Mouse (Mus musculus) MEL (cell line): ENCODE data around the gene Hsd11b2. TPM values are rescaled to one million over a fixed set of nuclear protein-coding genes. Genes with fewer than 3 reads are reported as not detected.

Experiments
- DNase-seq: peaks from one replicate; pipeline ENCODE4 v3.0.0; 2011; ENCODE audit warnings: low read depth, low spot score
- H3K27ac ChIP-seq: 2 replicates; pipeline ENCODE4 v1.5.1; 2012; ENCODE audit warnings: low read depth, mild to moderate bottlenecking, control low read depth, low read length, moderate library complexity; ENCODE audit not compliant: control insufficient read depth
- H3K27me3 ChIP-seq, 2 experiments: fragments of 150-350 bp in 1 of 2; sonication (generic) in 1 of 2; 2 replicates each; pipeline ENCODE4 v1.6.1; 2012; ENCODE audit warnings: low read length in 2 of 2, mild to moderate bottlenecking in 2 of 2, improper control_type of control experiment in 1 of 2, moderate library complexity in 1 of 2; ENCODE audit not compliant: insufficient read depth in 2 of 2, control insufficient read depth in 1 of 2
- H3K36me3 ChIP-seq, 2 experiments: 2 replicates each; pipeline ENCODE4 v1.6.1; 2012 to 2014; ENCODE audit warnings: low read length in 2 of 2, improper control_type of control experiment in 1 of 2, inconsistent platforms in 1 of 2, mild to moderate bottlenecking in 1 of 2; ENCODE audit not compliant: insufficient read depth in 2 of 2, control insufficient read depth in 1 of 2
- H3K4me1 ChIP-seq, 2 experiments: fragments of 150-350 bp in 1 of 2; sonication (generic) in 1 of 2; 2 replicates each; pipeline ENCODE4 v1.6.1; 2012; ENCODE audit warnings: low read length in 2 of 2, improper control_type of control experiment in 1 of 2, mild to moderate bottlenecking in 1 of 2; ENCODE audit not compliant: insufficient read depth in 2 of 2, control insufficient read depth in 1 of 2
- H3K4me3 ChIP-seq, 2 experiments: fragments of 150-350 bp in 1 of 2; sonication (generic) in 1 of 2; 2 replicates each; pipeline ENCODE4 v1.5.1; 2012; ENCODE audit warnings: low read depth in 2 of 2, low read length in 2 of 2, mild to moderate bottlenecking in 2 of 2, moderate library complexity in 2 of 2, control low read depth in 1 of 2, improper control_type of control experiment in 1 of 2; ENCODE audit not compliant: control insufficient read depth in 1 of 2, insufficient read depth in 1 of 2
- H3K79me2 ChIP-seq: 2 replicates; pipeline ENCODE4 v1.6.1; 2012; ENCODE audit warnings: mild to moderate bottlenecking, low read length, moderate library complexity; ENCODE audit not compliant: control insufficient read depth, poor library complexity, insufficient read depth
- H3K9ac ChIP-seq: 2 replicates; pipeline ENCODE4 v1.6.1; 2012; ENCODE audit warnings: low read depth, mild to moderate bottlenecking, control low read depth, low read length, moderate library complexity; ENCODE audit not compliant: control insufficient read depth, poor library complexity, severe bottlenecking
- H3K9me3 ChIP-seq: fragments of 150-350 bp; sonication (generic); replicated peaks from 2 replicates; pipeline ENCODE4 v1.6.1; 2012; ENCODE audit warnings: mild to moderate bottlenecking, low read length, improper control_type of control experiment, moderate library complexity; ENCODE audit not compliant: insufficient read depth
- BHLHE40 ChIP-seq: IDR thresholded peaks from 2 replicates; pipeline ENCODE4 v1.6.1; 2012; ENCODE audit warnings: low read depth, mild to moderate bottlenecking, inconsistent platforms, low read length, improper control_type of control experiment, borderline replicate concordance
- CTCF ChIP-seq, 3 experiments: IDR thresholded peaks in 2 of 3; conservative IDR thresholded peaks in 1 of 3; 2 replicates each; pipeline ENCODE4 v1.5.1; 2011 to 2012; ENCODE audit warnings: low read length in 3 of 3, low read depth in 2 of 3, mild to moderate bottlenecking in 2 of 3, improper control_type of control experiment in 1 of 3, inconsistent platforms in 1 of 3, mixed read lengths in 1 of 3, moderate library complexity in 1 of 3; ENCODE audit not compliant: control insufficient read depth in 1 of 3, insufficient read depth in 1 of 3, poor library complexity in 1 of 3, severe bottlenecking in 1 of 3
- E2F4 ChIP-seq: IDR thresholded peaks from 2 replicates; pipeline ENCODE4 v1.6.1; 2011; ENCODE audit warnings: low read depth, low read length, improper control_type of control experiment, borderline replicate concordance
- EP300 ChIP-seq, 2 experiments: IDR thresholded peaks; 2 replicates each; pipeline ENCODE4 v1.6.1; 2011; ENCODE audit warnings: improper control_type of control experiment in 2 of 2, low read length in 2 of 2, low read depth in 1 of 2, mild to moderate bottlenecking in 1 of 2
- ETS1 ChIP-seq: IDR thresholded peaks from 2 replicates; pipeline ENCODE4 v1.6.1; 2012; ENCODE audit warnings: low read depth, mild to moderate bottlenecking, inconsistent platforms, low read length, improper control_type of control experiment, moderate library complexity
- GABPA ChIP-seq: IDR thresholded peaks from 2 replicates; pipeline ENCODE4 v1.6.1; 2012; ENCODE audit warnings: low read depth, mild to moderate bottlenecking, inconsistent platforms, low read length, improper control_type of control experiment, moderate library complexity
- GATA1 ChIP-seq: IDR thresholded peaks from 2 replicates; pipeline ENCODE4 v1.6.1; 2011; ENCODE audit warnings: low read depth, low read length, improper control_type of control experiment
- JUND ChIP-seq: IDR thresholded peaks from 2 replicates; pipeline ENCODE4 v1.6.1; 2011; ENCODE audit warnings: low read depth, mild to moderate bottlenecking, improper control_type of control experiment, low read length
- KAT2A ChIP-seq: conservative IDR thresholded peaks from 2 replicates; pipeline ENCODE4 v1.6.1; 2012; ENCODE audit warnings: low read depth, low read length, improper control_type of control experiment, inconsistent platforms
- MAFK ChIP-seq: IDR thresholded peaks from 2 replicates; pipeline ENCODE4 v1.6.1; 2011; ENCODE audit warnings: low read depth, mild to moderate bottlenecking, low read length, improper control_type of control experiment, borderline replicate concordance
- MAX ChIP-seq: IDR thresholded peaks from 2 replicates; pipeline ENCODE4 v1.6.1; 2011; ENCODE audit warnings: low read length, improper control_type of control experiment
- MAZ ChIP-seq: IDR thresholded peaks from 2 replicates; pipeline ENCODE4 v1.6.1; 2012; ENCODE audit warnings: low read depth, mild to moderate bottlenecking, inconsistent platforms, low read length, improper control_type of control experiment
- MEF2A ChIP-seq: IDR thresholded peaks from 2 replicates; pipeline ENCODE4 v1.6.1; 2014; ENCODE audit warnings: low read depth, mild to moderate bottlenecking, inconsistent platforms, low read length, improper control_type of control experiment; ENCODE audit not compliant: poor library complexity, insufficient replicate concordance, severe bottlenecking; ENCODE audit errors: extremely low read depth
- MXI1 ChIP-seq: IDR thresholded peaks from 2 replicates; pipeline ENCODE4 v1.6.1; 2011; ENCODE audit warnings: mild to moderate bottlenecking, low read depth, low read length, improper control_type of control experiment
- MYC ChIP-seq: IDR thresholded peaks from 2 replicates; pipeline ENCODE4 v1.6.1; 2011; ENCODE audit warnings: low read depth, mild to moderate bottlenecking, low read length, improper control_type of control experiment, moderate library complexity
- POLR2AphosphoS5 ChIP-seq: IDR thresholded peaks from 2 replicates; pipeline ENCODE4 v1.6.1; 2012; ENCODE audit warnings: low read depth, borderline replicate concordance, mild to moderate bottlenecking, inconsistent platforms, low read length, moderate library complexity, mixed read lengths
- RAD21 ChIP-seq: IDR thresholded peaks from 2 replicates; pipeline ENCODE4 v1.6.1; 2011; ENCODE audit warnings: mild to moderate bottlenecking, low read depth, low read length, improper control_type of control experiment
- RCOR1 ChIP-seq: IDR thresholded peaks from 2 replicates; pipeline ENCODE4 v1.6.1; 2012; ENCODE audit warnings: low read depth, mild to moderate bottlenecking, inconsistent platforms, low read length, improper control_type of control experiment
- TAL1 ChIP-seq: IDR thresholded peaks from 2 replicates; pipeline ENCODE4 v1.6.1; 2012; ENCODE audit warnings: mild to moderate bottlenecking, inconsistent platforms, low read length, moderate library complexity, mixed read lengths
- TCF12 ChIP-seq: IDR thresholded peaks from 2 replicates; pipeline ENCODE4 v1.6.1; 2014; ENCODE audit warnings: low read depth, mild to moderate bottlenecking, inconsistent platforms, low read length, improper control_type of control experiment, moderate library complexity
- USF2 ChIP-seq, 2 experiments: IDR thresholded peaks; 2 replicates each; pipeline ENCODE4 v1.6.1; 2011 to 2012; ENCODE audit warnings: improper control_type of control experiment in 2 of 2, low read length in 2 of 2, borderline replicate concordance in 1 of 2, inconsistent platforms in 1 of 2, low read depth in 1 of 2, mild to moderate bottlenecking in 1 of 2; ENCODE audit not compliant: insufficient read depth in 1 of 2
- ZKSCAN1 ChIP-seq: IDR thresholded peaks from 2 replicates; pipeline ENCODE4 v1.6.1; 2012; ENCODE audit warnings: low read depth, mild to moderate bottlenecking, inconsistent platforms, low read length, improper control_type of control experiment, moderate library complexity
- ZMIZ1 ChIP-seq: IDR thresholded peaks from 2 replicates; pipeline ENCODE4 v1.6.1; 2012; ENCODE audit warnings: low read depth, mild to moderate bottlenecking, inconsistent platforms, low read length, improper control_type of control experiment, moderate library complexity
- ZNF384 ChIP-seq: IDR thresholded peaks from 2 replicates; pipeline ENCODE4 v1.6.1; 2012; ENCODE audit warnings: low read depth, mild to moderate bottlenecking, inconsistent platforms, low read length, improper control_type of control experiment
- polyA plus RNA-seq, 2 experiments: library from polyadenylated mRNA; stranded (reverse) in 1 of 2; unstranded in 1 of 2; fragments of >175 nt in 1 of 2; fragments of >200 nt in 1 of 2; gene quantifications; 2 replicates each; pipeline versions ENCODE4 v1.2.1 to v1.2.4; 2012; ENCODE audit warnings: low replicate concordance in 2 of 2, low read depth in 1 of 2; ENCODE audit not compliant: insufficient read length in 2 of 2, insufficient read depth in 1 of 2, missing spikeins in 1 of 2
- total RNA-seq: library from RNA; depleted of rRNA; stranded (reverse); fragments of 300-350 nt; gene quantifications from 2 replicates; pipeline ENCODE4 v1.2.3, GENCODE M21; 2012

Gene Hsd11b2
- total and polyA plus RNA-seq, 3 experiments: 0.27 to 2.1 TPM; not detected in 1

- peak overlapping the region; percentile 41 for H3K27ac ChIP-seq
- H3K4me3 ChIP-seq: peak overlapping the region; percentile 52 to 57
- TF ChIP-seq JUND: no peak
- TF ChIP-seq BHLHE40: no peak
- TF ChIP-seq MAZ: peak; percentile 78
- no peak for TF ChIP-seq GABPA
- TF ChIP-seq ZMIZ1: 0 out of 2 replicates have a peak, but pooled peaks have one; percentile 22
- TF ChIP-seq RCOR1: no peak
- TF ChIP-seq E2F4: no peak
- TF ChIP-seq EP300 (IDR thresholded peaks at IDR 0.05; ENCODE audit: low read depth in 1 of 2, low read length in 2 of 2): no peak
- TF ChIP-seq MXI1: no peak
- no peak for TF ChIP-seq TCF12
- no peak for TF ChIP-seq KAT2A
- no peak for TF ChIP-seq MAX
- TF ChIP-seq CTCF (IDR thresholded peaks at IDR 0.05 in 2 of 3, conservative IDR thresholded peaks at IDR 0.05 in 1 of 3; ENCODE audit: control insufficient read depth in 1 of 3, insufficient read depth in 1 of 3, low read depth in 2 of 3, low read length in 3 of 3, poor library complexity in 1 of 3, severe bottlenecking in 1 of 3): no peak
- no peak for TF ChIP-seq POLR2AphosphoS5
- TF ChIP-seq USF2 (IDR thresholded peaks at IDR 0.05; ENCODE audit: borderline replicate concordance in 1 of 2, insufficient read depth in 1 of 2, low read depth in 1 of 2, low read length in 2 of 2): no peak
- no peak for TF ChIP-seq ZNF384
- no peak for TF ChIP-seq TAL1
- no peak for TF ChIP-seq ETS1
- no peak for TF ChIP-seq MEF2A
- no peak for TF ChIP-seq RAD21
- no peak for TF ChIP-seq MYC
- no peak for TF ChIP-seq MAFK
- no peak for TF ChIP-seq ZKSCAN1
- peak; percentile 22; the same call in 1 of the 2 replicates for TF ChIP-seq GATA1
Measured at GRCm38 (mm10) chr8:105509997-105510735, 8.4 kb upstream of the Hsd11b2 start.

More at GRCm38 (mm10) chr8:105509997-105510735, 8.4 kb upstream of the Hsd11b2 start:
- no peaks in the 10 kb centered on the region for H3K79me2 ChIP-seq
- peaks cover 4 to 8% of the 10 kb centered on the region in 2 experiments for H3K4me1 ChIP-seq
- H3K27me3 ChIP-seq: no peaks in the 10 kb centered on the region
- peak overlapping the region; percentile 62 for H3K9ac ChIP-seq
- no peaks in the 10 kb centered on the region for H3K9me3 ChIP-seq
- peaks cover 0 to 2% of the 10 kb centered on the region in 2 experiments; a peak in 2 of 4 replicates for H3K36me3 ChIP-seq
- DNase-seq: peak; percentile 63
